Mouse (Mus musculus): ENCODE data around the gene Nrxn1.
"Not testable (repeated sequence)": the region's sequence is repeated elsewhere in the genome, so short reads cannot be mapped to it uniquely, and the experiment has no call there.

Gene Nrxn1

DNA sequence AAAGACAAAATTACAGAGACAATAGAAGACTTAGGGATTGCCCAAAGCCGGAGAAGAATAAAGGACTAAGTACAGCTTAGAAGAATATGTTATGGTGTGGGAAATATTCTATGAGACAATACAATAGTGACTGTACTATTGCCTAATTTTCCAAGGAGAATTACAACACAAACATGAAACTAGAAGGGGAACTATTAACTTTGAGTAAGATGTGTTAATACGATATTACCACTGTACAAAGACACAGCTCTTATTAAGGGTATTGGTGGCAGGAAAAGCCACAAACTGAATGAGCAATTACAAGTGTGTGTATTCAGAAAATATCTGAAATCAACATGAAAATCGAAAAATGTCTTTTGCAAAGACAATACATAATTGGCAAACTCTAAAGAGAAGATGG lies 853.9 kb downstream of the Nrxn1 start:
- DNase-seq, result no peak

DNA sequence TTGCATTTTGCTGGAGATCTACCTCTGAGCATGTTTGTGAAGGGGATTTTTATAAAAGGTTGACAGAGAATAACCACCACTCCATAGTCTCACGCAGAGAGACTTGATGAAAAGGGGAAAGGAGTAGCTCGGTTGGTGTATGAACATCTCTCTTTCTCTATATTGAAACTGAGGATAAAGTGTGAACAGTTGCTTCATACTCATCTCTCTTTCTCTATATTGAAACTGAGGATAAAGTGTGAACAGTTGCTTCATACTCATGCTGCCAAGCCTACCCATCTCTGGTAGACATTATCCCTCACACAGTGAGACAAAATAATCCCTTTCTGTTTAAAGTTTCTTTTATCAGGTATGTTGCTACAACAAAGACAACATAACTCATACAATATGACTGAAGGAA lies 854.4 kb downstream of the Nrxn1 start:
- no peak for DNase-seq

DNA sequence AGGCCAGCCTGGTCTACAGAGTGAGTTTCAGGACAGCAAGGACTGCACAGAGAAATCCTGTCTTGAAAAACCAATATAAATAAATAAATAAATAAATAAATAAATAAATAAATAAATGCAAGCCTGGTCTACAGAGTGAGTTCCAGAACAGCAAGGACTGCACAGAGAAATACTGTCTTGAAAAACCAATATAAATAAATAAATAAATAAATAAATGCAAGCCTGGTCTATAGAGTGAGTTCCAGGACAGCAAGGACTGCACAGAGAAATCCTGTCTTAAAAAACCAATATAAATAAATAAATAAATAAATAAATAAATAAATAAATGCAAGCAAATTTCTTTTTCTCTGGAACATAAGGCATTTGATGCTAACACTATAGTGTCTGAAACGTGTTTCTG lies 857.2 kb downstream of the Nrxn1 start:
- DNase-seq, result not testable (repeated sequence)

DNA sequence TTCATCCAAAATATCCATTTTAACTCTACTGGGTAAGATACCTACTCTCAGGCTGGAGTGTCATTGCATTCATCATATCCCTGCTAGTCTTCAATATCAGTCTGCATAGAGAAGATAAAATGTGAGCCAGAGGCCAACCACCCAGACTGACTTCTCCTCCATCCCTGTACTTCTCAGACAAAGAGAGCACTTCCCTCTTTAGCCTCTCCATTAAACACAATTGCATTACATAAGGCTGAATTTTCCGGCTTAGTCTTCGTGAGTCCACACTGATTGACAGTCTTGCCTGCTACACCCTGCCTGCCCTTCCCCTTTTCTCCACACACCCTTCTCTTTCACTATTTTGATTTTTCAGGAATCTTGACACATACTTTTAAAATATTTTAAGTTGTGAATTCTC lies 858.1 kb downstream of the Nrxn1 start:
- DNase-seq, result no peak

DNA sequence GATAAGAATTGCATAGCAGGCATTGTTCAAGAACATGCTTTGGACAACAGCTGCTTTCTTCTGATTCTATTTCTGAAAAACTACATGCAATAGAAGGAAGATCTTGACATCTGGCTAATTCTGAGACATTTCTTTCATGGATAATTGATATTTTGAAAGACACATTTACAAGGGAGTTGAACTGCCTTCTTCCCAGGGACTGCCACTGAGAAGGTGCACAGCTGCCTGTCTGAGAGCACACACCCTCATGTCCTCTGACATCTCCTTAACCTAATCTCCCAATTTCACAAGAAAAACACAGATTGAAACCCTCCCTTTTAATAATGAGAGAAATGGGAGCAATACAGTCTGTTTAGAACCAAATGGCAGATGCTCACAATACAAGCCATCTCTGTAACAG lies 884.3 kb downstream of the Nrxn1 start:
- no peak for DNase-seq

DNA sequence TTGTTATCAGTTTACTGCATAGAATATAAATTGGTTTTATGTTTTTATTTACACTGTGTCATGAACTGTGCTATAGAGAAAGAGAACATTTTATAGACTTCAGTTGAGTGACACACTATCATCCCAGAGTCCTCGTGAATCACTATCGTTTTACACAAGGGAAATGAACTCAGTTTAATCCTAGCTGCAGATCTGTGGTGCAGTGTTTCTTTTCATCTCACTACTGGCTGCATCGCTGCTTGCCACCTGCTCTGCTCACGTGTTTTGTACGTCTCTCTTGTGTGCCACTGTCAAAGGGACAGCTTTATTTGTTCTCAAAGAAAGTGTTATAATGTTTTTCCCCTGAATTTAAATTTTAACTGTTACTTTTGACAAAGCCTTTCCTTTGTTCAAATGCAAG lies 885.3 kb downstream of the Nrxn1 start:
- no peak for DNase-seq

DNA sequence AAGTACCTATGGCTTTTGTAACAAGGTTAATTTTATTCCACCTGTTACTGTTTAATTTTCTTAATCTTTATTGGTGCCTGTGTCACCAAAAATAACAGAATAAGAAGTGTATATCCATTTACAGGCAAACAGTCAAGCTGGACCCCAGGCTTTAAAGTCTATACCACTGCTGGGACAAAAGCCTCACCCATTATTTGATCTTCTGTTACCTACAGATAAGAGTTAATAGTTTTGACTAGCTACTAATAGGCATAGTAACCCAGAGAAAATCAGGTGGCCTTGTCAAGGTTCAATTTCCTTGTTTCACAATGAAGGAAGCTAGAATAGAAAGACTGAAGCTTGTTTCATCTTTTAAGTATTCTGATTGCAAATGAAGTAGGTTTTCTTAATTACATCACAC lies 888.9 kb downstream of the Nrxn1 start:
- DNase-seq, result no peak

DNA sequence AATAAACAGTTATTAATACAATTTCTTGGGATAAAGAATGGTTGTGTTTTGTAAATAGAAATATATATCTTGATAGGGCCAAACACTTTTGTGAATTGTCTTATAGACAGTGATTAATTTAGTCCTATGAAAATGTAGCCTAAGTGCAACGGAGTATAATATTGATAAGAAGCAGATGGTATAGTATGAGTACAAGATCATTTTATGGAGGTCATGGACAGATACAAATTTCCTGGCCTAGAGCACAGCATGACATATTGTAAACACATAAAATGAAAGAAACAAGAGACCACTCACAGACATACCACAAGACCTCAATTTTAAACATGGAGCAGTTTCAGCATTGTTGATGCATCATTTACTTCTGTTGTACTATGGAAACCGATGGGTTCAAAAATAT lies 890.1 kb downstream of the Nrxn1 start:
- DNase-seq, result no peak

DNA sequence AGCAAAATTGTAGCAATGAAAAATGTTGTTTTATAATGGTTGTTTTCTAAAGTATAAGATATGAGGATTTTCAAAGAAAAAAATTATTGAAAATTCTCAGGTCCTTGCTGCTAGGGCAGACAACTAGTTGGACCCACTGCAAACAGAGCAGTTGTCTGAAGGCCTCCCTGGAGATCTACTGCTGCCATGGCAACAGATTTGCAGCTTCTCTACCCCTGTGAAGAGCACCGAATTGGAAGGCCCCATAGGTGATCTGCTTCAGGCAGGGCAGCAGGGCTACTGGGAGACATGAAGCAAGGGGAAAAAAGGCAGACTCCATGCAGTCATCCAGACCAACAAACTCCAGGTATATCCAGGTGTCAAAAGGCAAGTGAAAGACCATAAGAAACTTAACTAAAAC lies 896.1 kb downstream of the Nrxn1 start:
- DNase-seq, result no peak

DNA sequence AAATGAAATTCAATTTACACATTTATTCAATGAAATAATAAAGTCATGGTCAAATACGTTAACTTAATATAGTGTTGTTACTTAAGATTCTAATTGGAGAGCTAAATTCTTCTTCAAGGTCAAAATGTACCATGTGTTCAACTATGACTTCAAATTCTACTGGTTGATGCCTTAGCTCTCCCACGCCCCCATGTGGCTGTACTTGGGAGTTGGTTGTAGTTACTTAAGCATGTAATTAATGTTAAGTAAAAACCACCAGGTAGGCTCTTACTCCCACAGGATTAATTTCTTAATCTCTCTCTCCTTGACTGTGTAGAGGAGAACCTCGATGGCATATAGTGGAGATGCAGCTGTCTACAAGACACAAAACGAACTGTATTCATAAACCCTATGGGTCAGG lies 951.3 kb downstream of the Nrxn1 start:
- DNase-seq, result peak; percentile 8 to 76

DNA sequence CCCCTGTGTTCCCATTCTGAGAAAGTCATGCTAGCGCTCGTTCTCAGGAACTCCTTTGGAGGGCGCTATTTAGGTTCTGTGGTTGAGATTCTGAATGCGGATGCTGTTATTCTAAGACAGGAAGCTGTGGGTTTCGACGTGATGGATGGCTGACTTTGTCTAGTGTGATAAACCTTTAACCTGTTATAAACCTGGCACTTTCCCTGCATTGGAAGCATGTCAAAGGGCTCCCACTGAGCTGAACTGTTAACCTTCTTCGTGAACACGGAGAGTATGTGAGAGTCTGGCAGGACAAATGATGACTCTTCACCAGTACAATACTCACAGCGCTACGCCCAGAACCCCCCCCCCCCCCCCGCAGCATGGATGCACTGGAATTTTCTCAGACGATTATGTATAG lies 962.0 kb downstream of the Nrxn1 start:
- no peak for DNase-seq

DNA sequence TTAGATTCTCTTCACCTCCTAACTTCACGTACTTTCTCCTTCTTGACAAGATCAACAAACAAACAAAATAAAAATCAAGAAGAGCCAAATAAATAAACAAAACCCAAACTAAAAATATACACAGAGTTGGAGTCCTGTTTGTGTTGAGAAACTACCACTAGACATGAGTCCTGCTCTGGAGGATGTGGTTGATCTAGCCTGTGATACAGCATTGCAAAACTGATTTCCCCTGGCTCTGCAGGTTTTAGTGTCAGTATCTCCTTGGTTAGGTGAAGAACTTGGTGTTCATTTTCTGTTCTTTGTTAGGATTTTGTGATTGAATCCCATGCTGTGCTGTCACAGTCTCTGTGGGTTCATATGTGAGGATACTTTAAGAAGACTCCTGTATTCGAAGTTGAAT lies 963.7 kb downstream of the Nrxn1 start:
- DNase-seq, result no peak

DNA sequence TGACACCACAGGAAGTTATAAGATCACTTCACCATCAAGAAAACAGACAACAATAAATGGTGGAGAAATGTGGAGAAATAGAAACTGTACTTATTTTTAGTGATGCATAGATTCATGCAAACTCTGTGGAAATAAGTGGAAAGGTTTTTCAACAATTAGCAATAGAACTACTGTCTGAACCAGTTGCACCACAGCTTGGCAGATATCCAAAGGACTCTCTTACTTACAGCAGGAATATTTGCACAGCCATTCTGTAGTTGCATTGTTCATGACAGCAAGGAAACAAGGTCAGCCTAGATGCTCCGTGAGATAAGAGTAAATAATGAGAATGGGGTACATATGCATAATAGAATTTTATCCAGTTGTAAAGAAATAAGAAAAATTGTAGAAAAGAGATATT lies 965.3 kb downstream of the Nrxn1 start:
- no peak for DNase-seq

DNA sequence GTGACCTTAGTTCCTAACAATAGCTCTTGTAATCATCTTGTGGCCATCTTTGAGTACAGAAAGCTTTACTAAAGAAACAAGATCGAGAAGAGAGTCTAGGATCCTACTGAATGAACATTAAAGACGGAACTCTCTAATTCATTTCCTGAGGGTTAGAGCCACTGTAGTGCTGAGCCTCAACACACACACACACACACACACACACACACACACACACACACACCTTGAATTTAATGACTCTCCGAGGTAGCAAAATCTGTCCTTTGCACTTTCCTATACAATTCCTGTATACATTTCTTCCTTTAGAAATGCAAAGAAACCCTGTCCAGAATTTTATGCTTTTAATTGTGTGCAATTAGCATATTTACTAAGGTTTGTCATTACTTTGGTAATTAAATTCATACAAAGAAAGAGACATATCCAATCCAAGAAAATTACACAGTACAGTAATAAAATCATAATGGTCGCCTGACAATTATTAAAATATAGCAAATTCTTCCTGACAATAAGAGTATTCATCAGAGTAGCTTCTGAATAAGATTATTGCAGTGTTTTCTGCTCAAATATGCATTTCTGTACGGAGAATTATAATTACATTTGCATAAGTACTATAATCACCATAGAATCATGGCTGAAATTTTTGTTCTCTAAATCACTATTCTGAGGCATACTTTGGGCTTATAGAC lies 969.9 kb downstream of the Nrxn1 start:
- no peak for DNase-seq

DNA sequence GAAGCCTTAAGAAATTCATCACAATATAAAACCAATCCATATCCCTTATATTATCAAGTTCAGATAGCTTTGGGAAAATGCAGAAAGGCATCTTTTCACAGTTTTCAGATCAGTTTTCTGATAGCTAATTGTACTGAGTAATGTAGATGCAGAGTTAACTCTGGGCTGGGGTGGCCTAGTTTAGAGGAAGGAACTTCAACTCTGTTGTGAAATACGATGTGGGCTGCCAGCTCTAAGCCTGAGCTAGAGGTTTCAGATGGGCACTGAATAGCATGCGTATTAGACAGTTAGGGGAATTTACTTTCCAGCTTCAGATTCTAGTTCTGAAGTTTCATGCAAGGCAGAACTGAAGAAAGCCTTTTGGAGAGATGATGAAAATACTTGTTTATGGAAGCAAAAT lies 976.6 kb downstream of the Nrxn1 start:
- no peak for DNase-seq

DNA sequence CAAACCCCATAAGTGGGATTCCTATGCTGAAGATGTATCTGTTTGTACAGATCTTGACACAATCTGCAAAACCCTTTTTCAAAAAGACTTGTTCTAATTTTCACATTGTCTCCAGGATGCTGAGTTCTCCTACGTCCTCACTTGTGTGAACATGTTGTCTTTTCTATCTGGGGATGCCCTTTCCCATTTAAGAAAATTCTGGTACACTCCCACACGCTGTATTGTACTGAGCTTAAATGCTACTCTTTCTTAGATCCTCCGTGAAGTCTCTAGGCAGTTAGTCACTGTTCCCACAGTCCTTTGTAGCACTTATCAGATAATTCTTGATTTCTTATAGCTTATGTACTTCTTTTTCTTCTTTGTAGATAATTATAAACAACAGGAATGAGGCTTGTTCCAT lies 997.9 kb downstream of the Nrxn1 start:
- no peak for DNase-seq

DNA sequence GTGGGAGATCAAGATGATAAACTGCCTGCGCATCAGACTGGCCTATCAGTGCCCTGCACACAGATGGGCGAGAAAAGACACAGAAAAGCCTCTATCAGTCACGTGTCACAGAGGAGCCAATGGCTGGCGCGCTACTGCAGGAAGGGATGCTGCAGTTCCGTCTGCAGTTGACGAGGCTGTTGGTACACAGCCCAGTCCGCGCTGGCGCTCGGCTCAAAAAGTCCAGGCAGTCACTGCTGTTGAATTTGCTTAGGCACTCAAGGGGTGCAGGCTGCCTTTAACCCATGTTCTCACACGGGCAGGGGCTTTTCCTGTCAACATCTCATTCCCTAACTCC lies 1004.6 kb downstream of the Nrxn1 start:
- peak; percentile 3 to 32 for DNase-seq

DNA sequence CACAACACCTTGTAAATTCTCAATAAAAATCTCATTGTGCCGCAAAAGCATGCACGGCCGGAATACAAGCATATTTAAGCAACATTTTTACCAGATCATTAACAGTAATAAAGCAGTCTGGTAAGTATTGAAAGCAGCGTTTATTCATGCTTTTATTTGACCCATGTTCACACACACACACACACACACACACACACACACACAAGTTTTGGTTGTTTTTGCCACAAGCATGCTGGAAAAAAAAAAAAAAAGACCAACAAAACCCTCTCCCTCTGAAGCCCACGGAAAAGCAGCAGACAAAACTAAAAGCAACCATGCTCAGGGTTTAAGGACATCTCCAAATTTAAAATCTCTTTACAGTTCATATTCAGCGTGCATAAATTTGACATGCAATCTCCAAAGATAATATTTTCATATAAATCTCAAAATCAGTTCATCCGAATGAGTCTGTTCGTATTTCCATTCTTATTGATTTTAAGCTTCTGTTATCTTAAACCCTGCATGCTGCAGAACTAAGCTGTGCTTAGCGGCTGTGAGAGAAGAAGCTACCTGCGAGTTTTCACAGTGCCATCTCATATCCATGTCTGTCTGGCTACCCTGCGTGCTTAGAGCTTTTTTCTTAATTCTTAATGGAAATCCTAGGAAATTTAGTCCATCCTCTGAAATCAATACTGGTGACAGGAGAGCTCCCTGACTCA lies 1005.1 kb downstream of the Nrxn1 start:
- DNase-seq, result no peak

DNA sequence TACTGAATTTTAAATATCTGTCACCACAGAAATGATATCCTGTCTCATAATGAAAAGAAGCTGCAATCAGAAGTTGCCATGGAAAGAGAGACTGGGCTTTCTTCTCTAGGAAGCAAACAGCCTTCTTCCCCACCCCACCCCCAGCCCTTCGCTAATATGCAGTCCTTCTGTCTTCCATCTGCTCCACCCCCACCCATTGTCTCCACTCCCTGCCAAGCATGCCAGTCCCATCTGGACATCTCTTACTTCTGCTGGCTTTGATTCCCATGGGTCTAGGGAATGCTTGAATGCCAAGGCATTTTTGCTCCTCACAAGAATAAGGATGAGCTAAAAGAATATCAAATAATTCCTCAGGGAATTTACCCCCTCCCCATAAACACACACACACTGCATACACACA lies 1006.0 kb downstream of the Nrxn1 start:
- DNase-seq, result no peak

DNA sequence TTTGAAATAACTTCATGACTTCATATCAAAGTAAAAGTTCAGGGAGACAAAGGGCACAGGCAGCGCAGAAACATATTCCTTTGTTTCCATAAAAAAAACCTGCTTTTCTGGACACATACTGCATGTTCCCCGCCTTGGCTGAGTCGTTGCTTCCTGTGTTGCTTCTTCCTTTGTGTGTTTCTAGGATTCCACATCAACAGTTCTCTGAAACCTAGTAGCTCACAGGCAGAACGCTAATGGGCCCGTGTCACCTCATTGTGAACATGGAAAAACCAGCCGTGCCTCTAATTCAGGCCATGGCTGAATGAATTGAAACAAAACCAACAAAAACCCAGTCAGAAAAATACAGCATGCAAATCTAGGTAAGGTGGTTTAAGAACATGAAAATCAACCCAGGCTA lies 1013.9 kb downstream of the Nrxn1 start:
- no peak for DNase-seq

DNA sequence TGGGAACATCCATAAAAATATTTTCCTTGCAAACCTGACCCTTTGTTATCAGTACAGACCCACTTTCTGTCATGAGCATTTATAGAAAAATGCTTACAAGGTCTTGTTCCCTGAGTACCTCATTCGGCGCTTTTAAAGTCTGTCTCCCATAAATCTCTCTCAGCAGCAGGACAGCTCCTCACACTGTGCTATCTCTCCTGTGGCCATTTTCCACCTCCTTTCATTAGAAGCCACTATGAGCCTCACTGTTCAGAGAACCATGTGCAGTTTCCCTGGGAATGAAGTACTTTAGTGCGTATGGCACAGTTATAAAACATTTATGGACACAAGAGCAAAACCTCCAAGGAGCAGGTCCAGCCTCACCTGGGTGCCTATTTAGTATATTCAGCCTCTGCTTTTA lies 1014.4 kb downstream of the Nrxn1 start:
- DNase-seq, result no peak

DNA sequence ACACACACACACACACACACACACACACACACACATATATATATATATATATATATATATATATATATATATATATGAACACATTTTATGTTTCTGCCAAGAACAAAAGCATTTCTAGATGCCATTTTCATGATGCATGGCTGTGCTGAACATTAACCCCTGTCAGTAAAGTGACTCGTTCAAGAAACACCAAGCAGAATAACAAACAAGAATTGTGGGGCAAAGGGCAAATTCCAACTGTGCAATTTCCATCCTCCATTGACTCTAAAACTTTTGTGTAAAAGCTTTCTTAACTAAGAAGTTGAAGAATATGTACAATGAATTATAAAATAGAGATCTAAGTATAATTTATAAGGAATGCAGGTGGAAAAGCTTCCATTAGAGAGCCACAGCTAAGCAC lies 1030.0 kb downstream of the Nrxn1 start:
- DNase-seq, result peak; percentile 30 to 31

DNA sequence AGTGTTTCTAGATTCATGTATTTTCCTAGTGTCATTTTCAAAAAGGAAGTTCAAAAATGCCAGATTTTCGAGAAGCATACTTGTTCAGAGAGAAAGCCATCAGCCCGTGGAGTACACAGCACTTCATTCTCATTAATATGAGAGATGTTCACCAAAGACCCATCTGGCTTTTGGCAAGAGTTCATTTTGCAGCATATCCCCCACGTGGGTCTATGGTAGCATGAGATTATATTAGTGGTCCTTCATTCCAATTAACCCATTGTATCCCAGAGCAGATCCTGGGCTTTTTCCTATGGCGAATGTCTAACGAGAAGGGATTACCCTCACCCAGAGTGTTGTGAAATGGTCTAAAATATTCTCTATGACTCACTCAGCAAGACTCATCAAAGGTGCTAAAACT lies 1032.0 kb downstream of the Nrxn1 start:
- DNase-seq, result no peak

DNA sequence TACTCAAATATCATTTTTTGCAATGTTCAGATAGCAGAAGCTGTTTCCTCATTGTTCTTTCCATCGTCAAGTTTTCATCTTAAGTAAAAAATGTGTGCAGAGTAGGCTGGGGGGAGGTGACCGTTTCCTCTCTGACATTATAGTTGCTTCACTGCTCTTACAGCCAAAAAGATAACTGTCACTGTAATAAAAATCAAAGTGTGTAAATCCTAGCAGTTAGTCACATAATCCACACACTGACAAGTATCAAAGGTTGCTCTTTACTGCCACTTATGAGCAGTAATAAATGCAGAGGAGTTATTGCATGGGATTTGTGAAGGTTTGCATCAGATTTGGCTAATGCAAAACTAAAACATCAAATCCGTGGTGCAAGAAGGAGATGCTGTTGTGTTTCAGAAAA lies 1032.7 kb downstream of the Nrxn1 start:
- DNase-seq, result no peak
